Mouse (Mus musculus) lung, postnatal 25 days (tissue): Measurements from ENCODE around the gene Ralgds.
"Not testable (repeated sequence)": the region's sequence is repeated elsewhere in the genome, so short reads cannot be mapped to it uniquely, and the experiment has no call there.

Source experiments
- DNase-seq: peaks from one replicate; pipeline ENCODE4 v3.0.0; 2022; ENCODE audit warnings: low spot score

Gene Ralgds

GRCm38 (mm10) chr2:28512798-28513401 is at the start of gene Ralgds:
Gene Ralgds, plus strand, starts transcription at chr2:28513125.
- DNase-seq = peak; percentile 59

GRCm38 (mm10) chr2:28463919-28464318 is 49.0 kb upstream of the Ralgds start:
- DNase-seq = peak; percentile 70

- no peak for DNase-seq
These were observed 48.0 kb upstream of the Ralgds start for GRCm38 (mm10) chr2:28464919-28465318.

- peak; percentile 72 for DNase-seq
These were observed 46.9 kb upstream of the Ralgds start, which contains the start of gene 1700007K13Rik for GRCm38 (mm10) chr2:28465836-28466518. Gene 1700007K13Rik, minus strand, starts transcription at chr2:28466332.

- DNase-seq = peak; percentile 84
These were observed 45.0 kb upstream of the Ralgds start, which contains the start of gene Mrps2 for GRCm38 (mm10) chr2:28467860-28468485. Gene Mrps2, plus strand, starts transcription at chr2:28468066.

GRCm38 (mm10) chr2:28468486-28469225 is 44.3 kb upstream of the Ralgds start:
- no peak for DNase-seq

GRCm38 (mm10) chr2:28469461-28469860 is 43.5 kb upstream of the Ralgds start:
- no peak for DNase-seq

- no peak for DNase-seq
These were observed 42.3 kb upstream of the Ralgds start for GRCm38 (mm10) chr2:28470591-28470990.

- DNase-seq = not testable (repeated sequence)
These were observed 40.9 kb upstream of the Ralgds start for GRCm38 (mm10) chr2:28472011-28472410.

- DNase-seq = not testable (repeated sequence)
These were observed 34.9 kb upstream of the Ralgds start for GRCm38 (mm10) chr2:28477993-28478392.

- no peak for DNase-seq
These were observed 33.4 kb upstream of the Ralgds start for GRCm38 (mm10) chr2:28479208-28480204.

GRCm38 (mm10) chr2:28483861-28484260 is 29.1 kb upstream of the Ralgds start:
- no peak for DNase-seq

GRCm38 (mm10) chr2:28494521-28494920 is 18.4 kb upstream of the Ralgds start:
- no peak for DNase-seq

- DNase-seq = peak; percentile 55
These were observed 17.6 kb upstream of the Ralgds start for GRCm38 (mm10) chr2:28495207-28495756.

GRCm38 (mm10) chr2:28495801-28496595 is 16.9 kb upstream of the Ralgds start:
- DNase-seq = no peak

- DNase-seq = no peak
These were observed 16.3 kb upstream of the Ralgds start, which contains the start of gene Gbgt1 for GRCm38 (mm10) chr2:28496671-28497070. Gene Gbgt1, plus strand, starts transcription at chr2:28496891.

GRCm38 (mm10) chr2:28497561-28497960 is 15.4 kb upstream of the Ralgds start:
- DNase-seq = no peak

- no peak for DNase-seq
These were observed 14.5 kb upstream of the Ralgds start for GRCm38 (mm10) chr2:28498431-28498830.

GRCm38 (mm10) chr2:28502987-28503386 is 9.9 kb upstream of the Ralgds start:
- no peak for DNase-seq

GRCm38 (mm10) chr2:28504676-28505075 is 8.2 kb upstream of the Ralgds start:
- DNase-seq = no peak
